Mouse (Mus musculus) testis, adult 2 months (tissue): ENCODE results near the gene Ccdc152. TPM values are rescaled to one million over a fixed set of nuclear protein-coding genes. Genes with fewer than 3 reads are reported as not detected.

ENCODE experiments used
- H3K27ac ChIP-seq: fragments of 200-500 bp; 2 replicates; pipeline ENCODE4 v1.5.1; 2012; ENCODE audit warnings: low read depth, low read length; ENCODE audit not compliant: control insufficient read depth, insufficient read depth
- H3K27me3 ChIP-seq: fragments of 200-500 bp; 2 replicates; pipeline ENCODE4 v1.6.1; 2012; ENCODE audit warnings: mild to moderate bottlenecking, low read length, moderate library complexity; ENCODE audit not compliant: control insufficient read depth, insufficient read depth
- H3K36me3 ChIP-seq: fragments of 200-500 bp; 2 replicates; pipeline ENCODE4 v1.6.1; 2012; ENCODE audit warnings: mild to moderate bottlenecking, low read length; ENCODE audit not compliant: control insufficient read depth, insufficient read depth
- H3K4me1 ChIP-seq: fragments of 200-500 bp; 2 replicates; pipeline ENCODE4 v1.6.1; 2012; ENCODE audit warnings: low read length; ENCODE audit not compliant: control insufficient read depth, insufficient read depth
- H3K4me3 ChIP-seq: fragments of 200-500 bp; 2 replicates; pipeline ENCODE4 v1.5.1; 2012; ENCODE audit warnings: low read depth, mild to moderate bottlenecking, low read length, moderate library complexity, mixed read lengths; ENCODE audit not compliant: control insufficient read depth
- CTCF ChIP-seq: fragments of 200-500 bp; IDR thresholded peaks from 2 replicates; pipeline ENCODE4 v1.5.1; 2012; ENCODE audit warnings: low read depth, mild to moderate bottlenecking, inconsistent platforms, low read length, moderate library complexity; ENCODE audit not compliant: control insufficient read depth, insufficient read depth, insufficient replicate concordance
- POLR2A ChIP-seq: fragments of 200-500 bp; IDR thresholded peaks from 2 replicates; pipeline ENCODE4 v1.6.1; 2012; ENCODE audit warnings: low read depth, mild to moderate bottlenecking, inconsistent platforms, low read length, moderate library complexity; ENCODE audit not compliant: control insufficient read depth
- polyA plus RNA-seq: library from polyadenylated mRNA; depleted of rRNA; stranded (reverse); fragments of >200 nt; gene quantifications from 2 replicates; pipeline ENCODE4 v1.2.3, GENCODE M21; 2012

Ccdc152 gene
- polyA plus RNA-seq, 1 experiment: 0.70 TPM

GRCm38 (mm10) chr15:3331813-3332212, 28.5 kb upstream of the Ccdc152 start:
- H3K4me3 ChIP-seq: no peak overlapping the region
- no peaks in the 10 kb centered on the region for H3K4me1 ChIP-seq
- no peaks in the 10 kb centered on the region for H3K27me3 ChIP-seq
- no peak overlapping the region for H3K27ac ChIP-seq
- H3K36me3 ChIP-seq: no peaks in the 10 kb centered on the region
- TF ChIP-seq CTCF: no peak
- TF ChIP-seq POLR2A: no peak

DNA sequence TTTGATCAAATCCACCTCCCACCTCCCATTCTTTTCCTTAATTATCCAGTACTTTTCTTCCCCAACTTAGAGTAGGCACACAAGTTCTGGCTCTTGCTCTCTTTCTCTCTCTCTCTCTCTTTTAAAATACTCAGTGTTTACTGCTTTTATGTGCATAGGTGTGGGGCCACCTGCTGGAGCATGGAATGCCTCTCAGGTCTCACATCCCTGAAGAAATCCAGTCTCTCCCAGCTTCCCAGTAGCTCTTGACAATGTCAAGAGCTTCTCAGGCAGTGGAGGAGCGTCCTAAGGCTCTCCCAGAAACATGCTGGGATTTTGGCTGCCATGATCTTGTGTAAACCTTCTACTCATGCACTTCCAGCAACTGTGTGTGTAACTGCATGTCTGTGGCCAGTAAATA, 27.0 kb upstream of the Ccdc152 start:
- Histone ChIP-seq H3K4me1 (no peaks in the 10 kb centered on the region), H3K27me3 (no peaks in the 10 kb centered on the region), H3K36me3 (no peaks in the 10 kb centered on the region), H3K27ac (no peak overlapping the region), H3K4me3 (no peak overlapping the region)
- TF ChIP-seq CTCF: no peak
- TF ChIP-seq POLR2A: no peak

GRCm38 (mm10) chr15:3323041-3323440, 19.7 kb upstream of the Ccdc152 start:
- Histone ChIP-seq H3K36me3 (no peaks in the 10 kb centered on the region), H3K4me1 (no peaks in the 10 kb centered on the region), H3K27ac (no peak overlapping the region), H3K4me3 (no peak overlapping the region), H3K27me3 (no peaks in the 10 kb centered on the region)
- TF ChIP-seq POLR2A (no peak), CTCF (no peak)

DNA sequence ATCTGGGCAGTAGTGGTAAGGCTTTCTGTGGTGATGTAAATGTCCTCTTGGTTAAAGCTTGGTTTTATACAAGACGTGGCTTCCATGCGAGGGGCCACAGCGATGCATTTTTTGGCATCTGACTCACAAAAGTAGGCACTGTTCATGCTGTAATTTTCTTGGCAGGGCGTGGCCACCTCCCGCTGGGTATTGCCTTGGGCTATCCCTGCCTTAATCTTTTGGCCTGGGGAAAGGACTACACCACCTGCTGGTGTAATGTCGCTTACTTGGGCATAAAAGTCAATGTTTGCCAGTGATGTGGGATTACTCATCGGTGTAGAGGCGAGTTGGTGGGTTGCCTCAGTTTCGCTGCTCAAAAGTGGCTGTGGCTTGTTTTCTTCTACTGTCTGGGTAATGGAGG, 16.6 kb upstream of the Ccdc152 start:
- Histone ChIP-seq H3K27me3 (no peaks in the 10 kb centered on the region), H3K4me3 (no peak overlapping the region), H3K36me3 (no peaks in the 10 kb centered on the region), H3K4me1 (no peaks in the 10 kb centered on the region), H3K27ac (no peak overlapping the region)
- no peak for TF ChIP-seq CTCF
- no peak for TF ChIP-seq POLR2A

DNA sequence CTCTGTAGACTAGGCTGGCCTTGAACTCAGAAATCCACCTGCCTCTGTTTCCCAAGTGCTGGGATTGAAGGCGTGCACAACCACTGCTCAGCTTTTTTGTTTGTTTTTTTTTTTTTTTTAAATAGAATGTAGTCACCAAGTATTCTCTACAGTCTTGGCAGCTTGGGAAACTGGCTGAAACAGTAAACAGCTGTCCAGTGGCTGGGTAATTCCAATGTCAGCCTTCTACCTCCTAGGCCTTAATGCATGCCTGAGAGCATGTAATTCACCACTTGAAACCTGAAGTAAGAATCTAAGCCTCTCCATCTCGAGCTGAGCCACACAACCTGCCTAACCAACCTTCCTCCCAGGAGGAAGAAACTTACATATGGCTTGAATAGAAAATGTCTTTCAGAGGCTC, 13.3 kb upstream of the Ccdc152 start:
- Histone ChIP-seq H3K36me3 (no peaks in the 10 kb centered on the region), H3K27me3 (no peaks in the 10 kb centered on the region), H3K27ac (no peak overlapping the region), H3K4me1 (no peaks in the 10 kb centered on the region), H3K4me3 (no peak overlapping the region)
- TF ChIP-seq CTCF (no peak), POLR2A (no peak)

GRCm38 (mm10) chr15:3312937-3313336, 9.6 kb upstream of the Ccdc152 start:
- H3K36me3 ChIP-seq: no peaks in the 10 kb centered on the region
- no peak overlapping the region for H3K27ac ChIP-seq
- H3K4me1 ChIP-seq: no peaks in the 10 kb centered on the region
- no peak overlapping the region for H3K4me3 ChIP-seq
- no peaks in the 10 kb centered on the region for H3K27me3 ChIP-seq
- TF ChIP-seq POLR2A (no peak), CTCF (no peak)

- no peak overlapping the region for H3K4me3 ChIP-seq
- no peak overlapping the region for H3K27ac ChIP-seq
- H3K27me3 ChIP-seq: no peaks in the 10 kb centered on the region
- TF ChIP-seq POLR2A: no peak
- TF ChIP-seq CTCF: no peak
- H3K4me1 ChIP-seq: no peaks in the 10 kb centered on the region
- H3K36me3 ChIP-seq: no peaks in the 10 kb centered on the region
Observed at GRCm38 (mm10) chr15:3309856-3310255, 6.5 kb upstream of the Ccdc152 start.
